In the genomic region with DNA sequence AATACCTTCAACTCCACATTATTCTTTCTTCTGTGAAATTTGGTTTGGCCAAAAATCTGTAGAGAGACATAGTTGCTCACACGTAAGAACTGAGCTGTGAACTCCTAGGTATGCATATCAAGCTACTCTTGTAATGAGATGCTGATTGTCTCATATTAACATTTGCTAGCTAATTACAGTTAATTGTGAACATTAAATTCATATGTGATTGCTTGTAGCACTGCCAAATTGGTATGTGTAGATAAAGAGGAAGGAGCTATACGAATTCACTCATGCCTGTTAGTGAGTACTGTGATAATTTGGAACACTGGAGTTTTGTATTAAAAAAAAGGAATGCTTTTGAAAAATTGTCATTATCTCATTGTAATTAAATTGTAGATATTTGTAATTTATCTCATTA, we compare ENCODE assay signal across 19 mouse cellular contexts. TPM values are rescaled to one million over a fixed set of nuclear protein-coding genes. Genes with fewer than 3 reads are reported as not detected.
DNase-seq lines count a peak whose midpoint lies in the region; ATAC-seq and TF ChIP-seq lines count a peak whose summit lies in the region.
"Had no signal": no experiment of that assay in that cellular context is flagged by ENCODE, and none has a peak within 500 bp of the region (broad histone marks: within the 10 kb centered on the region; RNA-seq: fewer than 3 reads in every experiment).

No protein-coding gene starts in this region.

- H3K4me3 ChIP-seq in forebrain, embryonic 14.5 days (ENCODE audit: low read depth, low read length): no peak overlapping the region
- H3K4me3 ChIP-seq in forebrain, embryonic 12.5 days (replicated peaks): no peak overlapping the region
- no peak overlapping the region for H3K4me3 ChIP-seq in forebrain, postnatal 0 days (ENCODE audit: low read depth, low read length)
- H3K4me3 ChIP-seq in forebrain, embryonic 11.5 days (ENCODE audit: low read depth, low read length): no peak overlapping the region
- H3K4me3 ChIP-seq in neural tube, embryonic 14.5 days (ENCODE audit: low read depth, low read length): no peak overlapping the region
- H3K4me3 ChIP-seq in intestine, embryonic 16.5 days (ENCODE audit: low read length): no peak overlapping the region
- H3K4me3 ChIP-seq: embryonic facial prominence, embryonic 10.5 days; embryonic facial prominence, embryonic 12.5 days had no signal

- 0 out of 2 replicates have a peak, but pooled peaks have one; percentile 46 for ATAC-seq in forebrain, embryonic 14.5 days
- ATAC-seq in forebrain, embryonic 12.5 days (ENCODE audit: low FRiP score): no peak
- ATAC-seq in forebrain, postnatal 0 days: 0 out of 2 replicates have a peak, but pooled peaks have one; percentile 23
- no peak for ATAC-seq in forebrain, embryonic 11.5 days (replicated peaks; ENCODE audit: low FRiP score)
- ATAC-seq in neural tube, embryonic 14.5 days (ENCODE audit: low read depth): peak; percentile 32; the same call in 1 of the 2 replicates
- no peak for ATAC-seq in intestine, embryonic 16.5 days

- H3K4me1 ChIP-seq in forebrain, embryonic 14.5 days (ENCODE audit: control insufficient read depth, insufficient read depth, low read length): no peaks in the 10 kb centered on the region
- H3K4me1 ChIP-seq in forebrain, embryonic 12.5 days: no peaks in the 10 kb centered on the region
- H3K4me1 ChIP-seq in forebrain, postnatal 0 days (ENCODE audit: insufficient read depth): no peaks in the 10 kb centered on the region
- H3K4me1 ChIP-seq in forebrain, embryonic 11.5 days (replicated peaks; ENCODE audit: control insufficient read depth, insufficient read depth, low read length): no peaks in the 10 kb centered on the region
- 0 out of 2 replicates have a peak, but pooled peaks cover 3% of the 10 kb centered on the region for H3K4me1 ChIP-seq in neural tube, embryonic 14.5 days (ENCODE audit: control insufficient read depth, insufficient read depth, low read length)
- H3K4me1 ChIP-seq in intestine, embryonic 16.5 days (ENCODE audit: control insufficient read depth, insufficient read depth, low read length): no peaks in the 10 kb centered on the region
- H3K4me1 ChIP-seq: embryonic facial prominence, embryonic 10.5 days; embryonic facial prominence, embryonic 12.5 days had no signal

- TF ChIP-seq CTCF in forebrain, postnatal 0 days (IDR thresholded peaks at IDR 0.05; ENCODE audit: low read depth): no peak
- no peak for TF ChIP-seq CTCF in brain, embryonic 14.5 days (IDR thresholded peaks at IDR 0.05; ENCODE audit: borderline replicate concordance, extremely low read depth, insufficient read depth, insufficient read length)

- H3K27me3 ChIP-seq in forebrain, embryonic 14.5 days (replicated peaks; ENCODE audit: control insufficient read depth, insufficient read depth, low read length): no peaks in the 10 kb centered on the region
- H3K27me3 ChIP-seq in forebrain, embryonic 12.5 days: no peaks in the 10 kb centered on the region
- no peaks in the 10 kb centered on the region for H3K27me3 ChIP-seq in forebrain, postnatal 0 days (ENCODE audit: insufficient read depth, low read length)
- H3K27me3 ChIP-seq in forebrain, embryonic 11.5 days (ENCODE audit: control insufficient read depth, insufficient read depth, low read length): no peaks in the 10 kb centered on the region
- no peaks in the 10 kb centered on the region for H3K27me3 ChIP-seq in neural tube, embryonic 14.5 days (ENCODE audit: control insufficient read depth, insufficient read depth, low read length)
- no peaks in the 10 kb centered on the region for H3K27me3 ChIP-seq in intestine, embryonic 16.5 days (replicated peaks; ENCODE audit: control insufficient read depth, insufficient read depth, low read length)
- H3K27me3 ChIP-seq: embryonic facial prominence, embryonic 12.5 days had no signal

- H3K4me2 ChIP-seq in forebrain, embryonic 14.5 days (ENCODE audit: low read length): no peak overlapping the region
- no peak overlapping the region for H3K4me2 ChIP-seq in forebrain, embryonic 12.5 days
- H3K4me2 ChIP-seq in forebrain, postnatal 0 days (ENCODE audit: low read depth): no peak overlapping the region
- no peak overlapping the region for H3K4me2 ChIP-seq in forebrain, embryonic 11.5 days (ENCODE audit: low read depth, low read length, severe bottlenecking)
- H3K4me2 ChIP-seq in neural tube, embryonic 14.5 days (ENCODE audit: low read depth, low read length): no peak overlapping the region
- H3K4me2 ChIP-seq in intestine, embryonic 16.5 days (ENCODE audit: low read depth, low read length): no peak overlapping the region
- H3K4me2 ChIP-seq: embryonic facial prominence, embryonic 12.5 days had no signal

- WGBS in forebrain, embryonic 14.5 days: 48% methylated on average over 2 of the region's 2 CpGs
- WGBS in forebrain, embryonic 12.5 days: 77% methylated on average over 2 of the region's 2 CpGs
- 50% methylated on average over 2 of the region's 2 CpGs for WGBS in forebrain, postnatal 0 days
- WGBS in forebrain, embryonic 11.5 days: 90% methylated on average over 2 of the region's 2 CpGs
- WGBS in neural tube, embryonic 14.5 days: 59% methylated on average over 2 of the region's 2 CpGs
- WGBS in intestine, embryonic 16.5 days: 86% methylated on average over 2 of the region's 2 CpGs

- peak; percentile 48 for DNase-seq in forebrain, embryonic 14.5 days (ENCODE audit: low spot score)
- no peak for DNase-seq in forebrain, postnatal 0 days
- no peak for DNase-seq in forebrain, embryonic 11.5 days (ENCODE audit: low spot score)
- peak; percentile 53 for DNase-seq in brain, embryonic 14.5 days (ENCODE audit: low read depth)
- no peak for DNase-seq in frontal cortex, adult 2 months (ENCODE audit: extremely low spot score in 1 of 2, low spot score in 1 of 2)
- DNase-seq: adrenal gland, adult 2 months; adrenal gland, postnatal 10 days; adrenal gland, postnatal 25 days; cerebellum, adult 11-12 months; cerebellum, adult 2 months; cerebellum, adult 9-10 months; cerebellum, postnatal 10 days; cerebellum, postnatal 25 days had no signal

- no peak for TF ChIP-seq POLR2A in brain, embryonic 14.5 days (IDR thresholded peaks at IDR 0.05; ENCODE audit: borderline replicate concordance, extremely low read depth, insufficient read depth, insufficient read length, poor library complexity, severe bottlenecking)

- H3K27ac ChIP-seq in forebrain, embryonic 14.5 days (ENCODE audit: low read depth, low read length): no peak overlapping the region
- no peak overlapping the region for H3K27ac ChIP-seq in forebrain, embryonic 12.5 days
- no peak overlapping the region for H3K27ac ChIP-seq in forebrain, postnatal 0 days (ENCODE audit: low read depth, low read length)
- H3K27ac ChIP-seq in forebrain, embryonic 11.5 days (ENCODE audit: low read depth, low read length): no peak overlapping the region
- no peak overlapping the region for H3K27ac ChIP-seq in neural tube, embryonic 14.5 days (ENCODE audit: low read depth, low read length)
- no peak overlapping the region for H3K27ac ChIP-seq in intestine, embryonic 16.5 days (ENCODE audit: low read length)
- H3K27ac ChIP-seq: embryonic facial prominence, embryonic 10.5 days; embryonic facial prominence, embryonic 12.5 days had no signal

- no peaks in the 10 kb centered on the region for H3K9me3 ChIP-seq in forebrain, embryonic 14.5 days (replicated peaks; ENCODE audit: control insufficient read depth, low read length)
- H3K9me3 ChIP-seq in forebrain, embryonic 12.5 days: no peaks in the 10 kb centered on the region
- H3K9me3 ChIP-seq in forebrain, postnatal 0 days (ENCODE audit: low read length): no peaks in the 10 kb centered on the region
- H3K9me3 ChIP-seq in forebrain, embryonic 11.5 days (ENCODE audit: control insufficient read depth, low read length): no peaks in the 10 kb centered on the region
- no peaks in the 10 kb centered on the region for H3K9me3 ChIP-seq in neural tube, embryonic 14.5 days (ENCODE audit: control insufficient read depth, low read length)
- no peaks in the 10 kb centered on the region for H3K9me3 ChIP-seq in intestine, embryonic 16.5 days (ENCODE audit: control insufficient read depth, low read length)
- H3K9me3 ChIP-seq: embryonic facial prominence, embryonic 10.5 days; embryonic facial prominence, embryonic 12.5 days had no signal

- H3K36me3 ChIP-seq in forebrain, embryonic 14.5 days (ENCODE audit: control insufficient read depth, insufficient read depth, low read length): no peaks in the 10 kb centered on the region
- H3K36me3 ChIP-seq in forebrain, embryonic 12.5 days (replicated peaks): no peaks in the 10 kb centered on the region
- H3K36me3 ChIP-seq in forebrain, postnatal 0 days (ENCODE audit: insufficient read depth): no peaks in the 10 kb centered on the region
- no peaks in the 10 kb centered on the region for H3K36me3 ChIP-seq in forebrain, embryonic 11.5 days (ENCODE audit: control insufficient read depth, insufficient read depth, low read length)
- no peaks in the 10 kb centered on the region for H3K36me3 ChIP-seq in neural tube, embryonic 14.5 days (ENCODE audit: control insufficient read depth, insufficient read depth, low read length)
- no peaks in the 10 kb centered on the region for H3K36me3 ChIP-seq in intestine, embryonic 16.5 days (ENCODE audit: control insufficient read depth, insufficient read depth, low read length)
- H3K36me3 ChIP-seq: embryonic facial prominence, embryonic 10.5 days; embryonic facial prominence, embryonic 12.5 days had no signal

- no peak overlapping the region for H3K9ac ChIP-seq in forebrain, embryonic 14.5 days (ENCODE audit: low read length)
- no peak overlapping the region for H3K9ac ChIP-seq in forebrain, embryonic 12.5 days
- no peak overlapping the region for H3K9ac ChIP-seq in forebrain, postnatal 0 days
- no peak overlapping the region for H3K9ac ChIP-seq in forebrain, embryonic 11.5 days (ENCODE audit: low read length)
- no peak overlapping the region for H3K9ac ChIP-seq in neural tube, embryonic 14.5 days (replicated peaks; ENCODE audit: low read depth, low read length)
- H3K9ac ChIP-seq in intestine, embryonic 16.5 days (ENCODE audit: low read depth, low read length): no peak overlapping the region
- H3K9ac ChIP-seq: embryonic facial prominence, embryonic 12.5 days had no signal

RNA-seq across cellular contexts. Expression of a gene that starts 48.5 kb away (rescaled TPM):
- 19.8 and 26.8 TPM in 2 replicates for polyA plus RNA-seq in forebrain, embryonic 14.5 days (2014; fragmentation: Nextera tagmentation; extraction: Ambion mirVana)
- polyA plus RNA-seq in forebrain, embryonic 12.5 days (2016; fragmentation: Nextera tagmentation; extraction: Ambion mirVana): 15.4 and 21.6 TPM in 2 replicates
- total RNA-seq in forebrain, postnatal 0 days (2014; rRNA removed): 44.7 and 53.7 TPM in 2 replicates
- polyA plus RNA-seq in forebrain, postnatal 0 days (2015; fragmentation: Nextera tagmentation; extraction: Ambion mirVana): 16.9 and 21.6 TPM in 2 replicates
- polyA plus RNA-seq in forebrain, embryonic 11.5 days (2014; fragmentation: Nextera tagmentation; extraction: Ambion mirVana): 16.1 and 16.2 TPM in 2 replicates
- 8.8 and 11.1 TPM in 2 replicates for polyA plus RNA-seq in brain, embryonic 14.5 days (2012; rRNA removed)
- 37.5 and 45.4 TPM in 2 replicates for polyA plus RNA-seq in neural tube, embryonic 14.5 days (2014; fragmentation: Nextera tagmentation; extraction: Ambion mirVana)
- 23.5 and 25.5 TPM in 2 replicates for polyA plus RNA-seq in frontal cortex, adult 2 months (2012; rRNA removed)
- 28.7 and 29.5 TPM in 2 replicates for polyA plus RNA-seq in intestine, embryonic 16.5 days (2015; fragmentation: Nextera tagmentation; extraction: Ambion mirVana)
- total RNA-seq: MEL had no signal

Comparison
In these comparisons a context has a peak if more than half of its experiments do, and no peak if none do; other contexts are left out.
1. ATAC-seq: peak in forebrain, embryonic 14.5 days (single experiment), forebrain, postnatal 0 days (single experiment) and neural tube, embryonic 14.5 days (single experiment); none in forebrain, embryonic 12.5 days (single experiment), forebrain, embryonic 11.5 days (single experiment) and intestine, embryonic 16.5 days (single experiment).
2. DNase-seq: peak in forebrain, embryonic 14.5 days (single experiment) and brain, embryonic 14.5 days (single experiment); none in forebrain, postnatal 0 days (single experiment), forebrain, embryonic 11.5 days (single experiment) and frontal cortex, adult 2 months (0 of 2).